Mouse (Mus musculus) MEL-GATA-1-ER (cell line): ENCODE data around the gene Gng12.

Experiments
- DNase-seq: peaks from one replicate; pipeline ENCODE4 v3.0.0-alpha.2; 2012; ENCODE audit warnings: low read depth; ENCODE audit errors: extremely low read depth

Gene Gng12

GRCm38 (mm10) chr6:66917032-66917431, 20.8 kb downstream of the Gng12 start:
- DNase-seq, result no peak

- no peak for DNase-seq
Observed at GRCm38 (mm10) chr6:66920786-66921185, 24.6 kb downstream of the Gng12 start.

- no peak for DNase-seq
Observed at GRCm38 (mm10) chr6:66921755-66922154, 25.6 kb downstream of the Gng12 start.

GRCm38 (mm10) chr6:66922501-66922900, 26.3 kb downstream of the Gng12 start:
- no peak for DNase-seq

- no peak for DNase-seq
Observed at GRCm38 (mm10) chr6:66923851-66924250, 27.7 kb downstream of the Gng12 start.

GRCm38 (mm10) chr6:66924315-66924965, 28.2 kb downstream of the Gng12 start:
- no peak for DNase-seq

GRCm38 (mm10) chr6:66926269-66926668, 30.1 kb downstream of the Gng12 start:
- no peak for DNase-seq

- DNase-seq, result no peak
Observed at GRCm38 (mm10) chr6:66928972-66929645, 32.9 kb downstream of the Gng12 start.

- DNase-seq, result peak; percentile 95
Observed at GRCm38 (mm10) chr6:66929694-66930093, 33.5 kb downstream of the Gng12 start.

GRCm38 (mm10) chr6:66932206-66932819, 36.1 kb downstream of the Gng12 start:
- DNase-seq, result no peak

- no peak for DNase-seq
Observed at GRCm38 (mm10) chr6:66940656-66941235, 44.5 kb downstream of the Gng12 start.

- DNase-seq, result no peak
Observed at GRCm38 (mm10) chr6:66941792-66942191, 45.6 kb downstream of the Gng12 start.

- DNase-seq, result no peak
Observed at GRCm38 (mm10) chr6:66942826-66943225, 46.6 kb downstream of the Gng12 start.

GRCm38 (mm10) chr6:66943367-66944189, 47.4 kb downstream of the Gng12 start:
- DNase-seq, result no peak

- DNase-seq, result no peak
Observed at GRCm38 (mm10) chr6:66944190-66945003, 48.2 kb downstream of the Gng12 start.

GRCm38 (mm10) chr6:66945004-66945356, 48.8 kb downstream of the Gng12 start:
- DNase-seq, result no peak

- no peak for DNase-seq
Observed at GRCm38 (mm10) chr6:66948111-66948510, 51.9 kb downstream of the Gng12 start.

- DNase-seq, result no peak
Observed at GRCm38 (mm10) chr6:66948848-66949247, 52.7 kb downstream of the Gng12 start.

GRCm38 (mm10) chr6:66951726-66952418, 55.7 kb downstream of the Gng12 start:
- peak; percentile 72 for DNase-seq

GRCm38 (mm10) chr6:66953951-66954519, 57.8 kb downstream of the Gng12 start:
- peak; percentile 86 for DNase-seq
